Mouse (Mus musculus): ENCODE data around the gene Npepps.
"Not testable (repeated sequence)": the region's sequence is repeated elsewhere in the genome, so short reads cannot be mapped to it uniquely, and the experiment has no call there.

DNA sequence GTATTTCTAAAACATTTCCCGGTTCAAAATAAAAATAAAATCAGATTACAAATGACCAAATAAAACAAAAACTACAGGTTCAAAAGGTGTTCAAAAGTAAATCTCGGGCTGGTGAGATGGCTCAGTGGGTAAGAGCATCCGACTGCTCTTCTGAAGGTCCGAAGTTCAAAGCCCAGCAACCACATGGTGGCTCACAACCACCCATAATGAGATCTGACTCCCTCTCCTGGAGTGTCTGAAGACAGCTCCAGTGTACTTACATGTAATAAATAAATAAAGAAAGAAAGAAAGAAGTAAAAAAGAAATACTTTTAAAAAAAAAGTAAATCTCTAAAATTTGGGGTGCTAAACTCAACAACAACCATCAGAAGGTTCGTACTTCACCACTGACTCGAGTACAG is 5.5 kb downstream of the Npepps start:
- not testable (repeated sequence) for TF ChIP-seq CTCF, POLR2A (IDR thresholded peaks at IDR 0.05; ENCODE audit: extremely low read depth, insufficient read depth, low read length)
